Mouse (Mus musculus) cortical plate, adult 2 months (tissue): ENCODE measurements around the gene Ptger3.

Source experiments
- CTCF ChIP-seq: fragments of 200-500 bp; IDR thresholded peaks from 2 replicates; pipeline ENCODE4 v1.5.1; 2011; ENCODE audit warnings: mild to moderate bottlenecking, control low read depth, low read length; ENCODE audit not compliant: insufficient read depth; ENCODE audit errors: extremely low read depth
- POLR2A ChIP-seq: fragments of 200-500 bp; IDR thresholded peaks from 2 replicates; pipeline ENCODE4 v1.6.1; 2011; ENCODE audit warnings: mild to moderate bottlenecking, low read length, control low read depth; ENCODE audit not compliant: insufficient read depth; ENCODE audit errors: extremely low read depth

DNA sequence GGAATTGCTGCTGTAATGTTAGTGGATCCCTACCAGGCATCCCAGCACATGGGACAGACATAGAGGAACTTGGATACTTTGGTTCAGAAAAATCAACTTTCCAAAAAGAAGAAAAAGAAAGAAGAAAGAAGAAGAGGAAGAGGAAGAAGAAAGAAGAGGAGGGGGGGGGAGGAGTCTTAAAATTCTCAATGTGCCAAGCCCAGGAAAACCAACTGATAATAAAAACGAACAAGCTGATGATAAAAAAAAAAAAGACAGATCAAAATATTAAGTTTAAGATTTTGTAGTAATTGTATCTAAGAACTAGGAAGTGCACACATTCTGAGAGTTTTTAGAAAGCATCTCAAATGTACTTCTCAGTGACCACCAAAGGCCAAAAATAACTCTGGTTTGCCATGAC, 10.2 kb downstream of the Ptger3 start:
- TF ChIP-seq POLR2A (no peak), CTCF (no peak)
